Mouse (Mus musculus): ENCODE results near the gene Arnt2. TPM values are rescaled to one million over a fixed set of nuclear protein-coding genes. Genes with fewer than 3 reads are reported as not detected.

Arnt2 gene
- polyA plus RNA-seq (2014; fragmentation: Nextera tagmentation; extraction: Ambion mirVana): 7.6 and 9.3 TPM in 2 replicates

GRCm38 (mm10) chr7:84409896-84410521 is at the start of gene Arnt2:
Gene Arnt2, minus strand, starts transcription at chr7:84410176.
- DNase-seq (ENCODE audit: low spot score): peak; percentile 75
- Histone ChIP-seq H3K4me3 (ENCODE audit: low read depth, low read length) (peak within 1 kb of the TSS; percentile 70), H3K9ac (ENCODE audit: low read depth, low read length) (peak within 1 kb of the TSS; percentile 85), H3K9me3 (ENCODE audit: control insufficient read depth, low read length) (no peaks in the 10 kb centered on the region), H3K4me1 (ENCODE audit: control insufficient read depth, insufficient read depth, low read length) (peaks cover 11% of the 10 kb centered on the region; the same call in 1 of the 2 replicates), H3K27me3 (replicated peaks; ENCODE audit: control insufficient read depth, insufficient read depth, low read length) (no peaks in the 10 kb centered on the region), H3K36me3 (ENCODE audit: control insufficient read depth, insufficient read depth, low read length) (no peaks in the 10 kb centered on the region), H3K4me2 (ENCODE audit: low read depth, low read length) (peak within 1 kb of the TSS; percentile 79), H3K27ac (replicated peaks; ENCODE audit: low read depth, low read length) (peak within 1 kb of the TSS; percentile 80)
- 1% methylated on average over 32 of the region's 69 CpGs for WGBS
- ATAC-seq (ENCODE audit: low read depth): peak; percentile 88

- no peak overlapping the region for H3K4me2 ChIP-seq (ENCODE audit: low read depth, low read length)
- ATAC-seq (ENCODE audit: low read depth) (no peak), DNase-seq (ENCODE audit: low spot score) (no peak)
- H3K27ac ChIP-seq (replicated peaks; ENCODE audit: low read depth, low read length): no peak overlapping the region
- no peak overlapping the region for H3K4me3 ChIP-seq (ENCODE audit: low read depth, low read length)
- no peak overlapping the region for H3K9ac ChIP-seq (ENCODE audit: low read depth, low read length)
- H3K9me3 ChIP-seq (ENCODE audit: control insufficient read depth, low read length): no peaks in the 10 kb centered on the region
- no peaks in the 10 kb centered on the region for H3K36me3 ChIP-seq (ENCODE audit: control insufficient read depth, insufficient read depth, low read length)
- no peaks in the 10 kb centered on the region for H3K27me3 ChIP-seq (replicated peaks; ENCODE audit: control insufficient read depth, insufficient read depth, low read length)
- no peaks in the 10 kb centered on the region for H3K4me1 ChIP-seq (ENCODE audit: control insufficient read depth, insufficient read depth, low read length)
These were observed 41.7 kb upstream of the Arnt2 start for GRCm38 (mm10) chr7:84451681-84452080.

GRCm38 (mm10) chr7:84449066-84449465 is 39.1 kb upstream of the Arnt2 start:
- no peaks in the 10 kb centered on the region for H3K9me3 ChIP-seq (ENCODE audit: control insufficient read depth, low read length)
- no peak for ATAC-seq (ENCODE audit: low read depth)
- H3K4me1 ChIP-seq (ENCODE audit: control insufficient read depth, insufficient read depth, low read length): no peaks in the 10 kb centered on the region
- H3K27ac ChIP-seq (replicated peaks; ENCODE audit: low read depth, low read length): no peak overlapping the region
- H3K36me3 ChIP-seq (ENCODE audit: control insufficient read depth, insufficient read depth, low read length): no peaks in the 10 kb centered on the region
- 43% methylated on average over 2 of the region's 2 CpGs for WGBS
- no peak overlapping the region for H3K4me2 ChIP-seq (ENCODE audit: low read depth, low read length)
- DNase-seq (ENCODE audit: low spot score): peak; percentile 21
- no peak overlapping the region for H3K9ac ChIP-seq (ENCODE audit: low read depth, low read length)
- no peaks in the 10 kb centered on the region for H3K27me3 ChIP-seq (replicated peaks; ENCODE audit: control insufficient read depth, insufficient read depth, low read length)
- H3K4me3 ChIP-seq (ENCODE audit: low read depth, low read length): no peak overlapping the region

GRCm38 (mm10) chr7:84448512-84448911 is 38.5 kb upstream of the Arnt2 start:
- DNase-seq (ENCODE audit: low spot score) (no peak), ATAC-seq (ENCODE audit: low read depth) (no peak)
- Histone ChIP-seq H3K4me1 (ENCODE audit: control insufficient read depth, insufficient read depth, low read length) (no peaks in the 10 kb centered on the region), H3K9me3 (ENCODE audit: control insufficient read depth, low read length) (no peaks in the 10 kb centered on the region), H3K27me3 (replicated peaks; ENCODE audit: control insufficient read depth, insufficient read depth, low read length) (no peaks in the 10 kb centered on the region), H3K4me2 (ENCODE audit: low read depth, low read length) (no peak overlapping the region), H3K4me3 (ENCODE audit: low read depth, low read length) (no peak overlapping the region), H3K36me3 (ENCODE audit: control insufficient read depth, insufficient read depth, low read length) (no peaks in the 10 kb centered on the region), H3K9ac (ENCODE audit: low read depth, low read length) (no peak overlapping the region), H3K27ac (replicated peaks; ENCODE audit: low read depth, low read length) (no peak overlapping the region)

- H3K9me3 ChIP-seq (ENCODE audit: control insufficient read depth, low read length): no peaks in the 10 kb centered on the region
- no peaks in the 10 kb centered on the region for H3K4me1 ChIP-seq (ENCODE audit: control insufficient read depth, insufficient read depth, low read length)
- H3K36me3 ChIP-seq (ENCODE audit: control insufficient read depth, insufficient read depth, low read length): no peaks in the 10 kb centered on the region
- H3K27me3 ChIP-seq (replicated peaks; ENCODE audit: control insufficient read depth, insufficient read depth, low read length): no peaks in the 10 kb centered on the region
- H3K27ac ChIP-seq (replicated peaks; ENCODE audit: low read depth, low read length): no peak overlapping the region
- 75% methylated on average over 5 of the region's 5 CpGs for whole genome bisulfite sequencing
- H3K4me3 ChIP-seq (ENCODE audit: low read depth, low read length): no peak overlapping the region
- H3K9ac ChIP-seq (ENCODE audit: low read depth, low read length): no peak overlapping the region
- DNase-seq (ENCODE audit: low spot score) (no peak), ATAC-seq (ENCODE audit: low read depth) (no peak)
- H3K4me2 ChIP-seq (ENCODE audit: low read depth, low read length): no peak overlapping the region
These were observed 37.9 kb upstream of the Arnt2 start for GRCm38 (mm10) chr7:84447740-84448435.

GRCm38 (mm10) chr7:84447060-84447459 is 37.1 kb upstream of the Arnt2 start:
- DNase-seq (ENCODE audit: low spot score) (peak; percentile 76), ATAC-seq (ENCODE audit: low read depth) (no peak)
- Histone ChIP-seq H3K4me2 (ENCODE audit: low read depth, low read length) (no peak overlapping the region), H3K9ac (ENCODE audit: low read depth, low read length) (no peak overlapping the region), H3K27ac (replicated peaks; ENCODE audit: low read depth, low read length) (no peak overlapping the region), H3K9me3 (ENCODE audit: control insufficient read depth, low read length) (no peaks in the 10 kb centered on the region), H3K4me3 (ENCODE audit: low read depth, low read length) (no peak overlapping the region), H3K4me1 (ENCODE audit: control insufficient read depth, insufficient read depth, low read length) (no peaks in the 10 kb centered on the region), H3K36me3 (ENCODE audit: control insufficient read depth, insufficient read depth, low read length) (no peaks in the 10 kb centered on the region), H3K27me3 (replicated peaks; ENCODE audit: control insufficient read depth, insufficient read depth, low read length) (no peaks in the 10 kb centered on the region)
- WGBS: 14% methylated on average over 4 of the region's 4 CpGs

GRCm38 (mm10) chr7:84442343-84442911 is 32.5 kb upstream of the Arnt2 start:
- WGBS: 66% methylated on average over 2 of the region's 2 CpGs
- Histone ChIP-seq H3K36me3 (ENCODE audit: control insufficient read depth, insufficient read depth, low read length) (no peaks in the 10 kb centered on the region), H3K9ac (ENCODE audit: low read depth, low read length) (no peak overlapping the region), H3K4me2 (ENCODE audit: low read depth, low read length) (no peak overlapping the region), H3K27me3 (replicated peaks; ENCODE audit: control insufficient read depth, insufficient read depth, low read length) (no peaks in the 10 kb centered on the region), H3K9me3 (ENCODE audit: control insufficient read depth, low read length) (no peaks in the 10 kb centered on the region), H3K4me3 (ENCODE audit: low read depth, low read length) (no peak overlapping the region), H3K4me1 (ENCODE audit: control insufficient read depth, insufficient read depth, low read length) (no peaks in the 10 kb centered on the region), H3K27ac (replicated peaks; ENCODE audit: low read depth, low read length) (no peak overlapping the region)
- DNase-seq (ENCODE audit: low spot score) (peak; percentile 40), ATAC-seq (ENCODE audit: low read depth) (no peak)

GRCm38 (mm10) chr7:84439606-84440005 is 29.6 kb upstream of the Arnt2 start:
- ATAC-seq (ENCODE audit: low read depth) (no peak), DNase-seq (ENCODE audit: low spot score) (no peak)
- Histone ChIP-seq H3K4me2 (ENCODE audit: low read depth, low read length) (no peak overlapping the region), H3K4me1 (ENCODE audit: control insufficient read depth, insufficient read depth, low read length) (no peaks in the 10 kb centered on the region), H3K27ac (replicated peaks; ENCODE audit: low read depth, low read length) (no peak overlapping the region), H3K36me3 (ENCODE audit: control insufficient read depth, insufficient read depth, low read length) (no peaks in the 10 kb centered on the region), H3K9ac (ENCODE audit: low read depth, low read length) (no peak overlapping the region), H3K27me3 (replicated peaks; ENCODE audit: control insufficient read depth, insufficient read depth, low read length) (no peaks in the 10 kb centered on the region), H3K9me3 (ENCODE audit: control insufficient read depth, low read length) (no peaks in the 10 kb centered on the region), H3K4me3 (ENCODE audit: low read depth, low read length) (no peak overlapping the region)
- WGBS: 83% methylated on average over 1 of the region's 1 CpGs

Measured in embryonic facial prominence, embryonic 14.5 days (tissue).